ENCODE assay signal across 8 mouse cellular contexts in genomic region chr19:59075472-59076101, GRCm38 (mm10). TPM values are rescaled to one million over a fixed set of nuclear protein-coding genes. Genes with fewer than 3 reads are reported as not detected.
DNase-seq lines count a peak whose midpoint lies in the region; ATAC-seq and TF ChIP-seq lines count a peak whose summit lies in the region.

Gene Shtn1 (minus strand): TSS chr19:59076100.

- ATAC-seq in limb, embryonic 11.5 days (ENCODE audit: insufficient number of reproducible peaks, low FRiP score, low TSS enrichment, low read depth): peak; percentile 39
- ATAC-seq in midbrain, embryonic 14.5 days (ENCODE audit: low FRiP score, low TSS enrichment): peak; percentile 72

- H3K4me2 ChIP-seq in limb, embryonic 11.5 days (ENCODE audit: low read depth, severe bottlenecking): peak within 1 kb of the TSS; percentile 95
- H3K4me2 ChIP-seq in midbrain, embryonic 14.5 days (ENCODE audit: low read length): peak within 1 kb of the TSS; percentile 92

- H3K4me3 ChIP-seq in gastrocnemius, adult 2 months: peak within 1 kb of the TSS; percentile 74
- peak within 1 kb of the TSS; percentile 91 for H3K4me3 ChIP-seq in kidney, adult 2 months (ENCODE audit: insufficient read depth, low read depth, low read length)
- H3K4me3 ChIP-seq in limb, embryonic 11.5 days (ENCODE audit: low read depth, low read length): peak within 1 kb of the TSS; percentile 49
- peak within 1 kb of the TSS; percentile 75 for H3K4me3 ChIP-seq in midbrain, embryonic 14.5 days (replicated peaks; ENCODE audit: low read depth, low read length)
- peak within 1 kb of the TSS; percentile 81 for H3K4me3 ChIP-seq in testis, adult 2 months (ENCODE audit: control insufficient read depth, low read depth, low read length)

- intact Hi-C loops in gastrocnemius, adult 2 months (cut with DNase I): no loop called here

- no peak for TF ChIP-seq CTCF in gastrocnemius, adult 2 months (IDR thresholded peaks at IDR 0.05)
- TF ChIP-seq CTCF in kidney, adult 2 months (conservative IDR thresholded peaks at IDR 0.05; ENCODE audit: insufficient read depth, insufficient read length, low read depth, low read length): no peak
- TF ChIP-seq CTCF in testis, adult 2 months (IDR thresholded peaks at IDR 0.05; ENCODE audit: control insufficient read depth, insufficient read depth, insufficient replicate concordance, low read depth, low read length): no peak

- H3K27me3 ChIP-seq in kidney, adult 2 months (replicated peaks; ENCODE audit: control insufficient read depth, insufficient read depth, low read length): no peaks in the 10 kb centered on the region
- peaks cover 36% of the 10 kb centered on the region for H3K27me3 ChIP-seq in limb, embryonic 11.5 days (ENCODE audit: control insufficient read depth, insufficient read depth, low read length)
- peaks cover 26% of the 10 kb centered on the region for H3K27me3 ChIP-seq in midbrain, embryonic 14.5 days (ENCODE audit: control insufficient read depth, insufficient read depth, low read length)
- H3K27me3 ChIP-seq in testis, adult 2 months (ENCODE audit: control insufficient read depth, insufficient read depth, low read length): no peaks in the 10 kb centered on the region

- no peak within 1 kb of the TSS for H3K9ac ChIP-seq in limb, embryonic 11.5 days (ENCODE audit: low read length)
- peak within 1 kb of the TSS; percentile 78 for H3K9ac ChIP-seq in midbrain, embryonic 14.5 days (replicated peaks; ENCODE audit: low read length)

- no peaks in the 10 kb centered on the region for H3K9me3 ChIP-seq in limb, embryonic 11.5 days (ENCODE audit: control insufficient read depth, low read length)
- no peaks in the 10 kb centered on the region for H3K9me3 ChIP-seq in midbrain, embryonic 14.5 days (ENCODE audit: control insufficient read depth, low read length)

- peak within 1 kb of the TSS; percentile 57 for H3K27ac ChIP-seq in gastrocnemius, adult 2 months
- no peak within 1 kb of the TSS for H3K27ac ChIP-seq in kidney, adult 2 months (ENCODE audit: insufficient read depth, low read depth, low read length)
- no peak within 1 kb of the TSS for H3K27ac ChIP-seq in limb, embryonic 11.5 days (replicated peaks; ENCODE audit: low read depth, low read length)
- H3K27ac ChIP-seq in midbrain, embryonic 14.5 days (replicated peaks; ENCODE audit: low read depth, low read length): peak within 1 kb of the TSS; percentile 20; the same call in 1 of the 2 replicates
- peak within 1 kb of the TSS; percentile 45 for H3K27ac ChIP-seq in testis, adult 2 months (ENCODE audit: control insufficient read depth, insufficient read depth, low read depth, low read length)

- no peak for TF ChIP-seq POLR2A in kidney, adult 2 months (IDR thresholded peaks at IDR 0.05; ENCODE audit: low read depth, low read length)
- no peak for TF ChIP-seq POLR2A in testis, adult 2 months (IDR thresholded peaks at IDR 0.05; ENCODE audit: control insufficient read depth, low read depth, low read length)

- DNase-seq in gastrocnemius, adult 2 months: peak; percentile 32
- no peak for DNase-seq in gastrocnemius, adult 8-10 months (ENCODE audit: low spot score in 2 of 2)
- peak; percentile 74 to 75 for DNase-seq in cerebellum, postnatal 14 days
- DNase-seq in gastrocnemius, postnatal 25 days: peak; percentile 7
- peak; percentile 73 for DNase-seq in kidney, adult 2 months
- DNase-seq in limb, embryonic 11.5 days (ENCODE audit: low spot score): peak; percentile 51
- DNase-seq in midbrain, embryonic 14.5 days: peak; percentile 81

- WGBS in kidney, adult 2 months: under 1% methylated on average over 46 of the region's 46 CpGs
- WGBS in limb, embryonic 11.5 days: under 1% methylated on average over 39 of the region's 46 CpGs
- under 1% methylated on average over 46 of the region's 46 CpGs for WGBS in midbrain, embryonic 14.5 days

- H3K36me3 ChIP-seq in kidney, adult 2 months (ENCODE audit: control insufficient read depth, insufficient read depth, low read length): no peaks in the 10 kb centered on the region
- H3K36me3 ChIP-seq in limb, embryonic 11.5 days (ENCODE audit: control insufficient read depth, insufficient read depth, low read length): no peaks in the 10 kb centered on the region
- H3K36me3 ChIP-seq in midbrain, embryonic 14.5 days (ENCODE audit: control insufficient read depth, insufficient read depth, low read length): no peaks in the 10 kb centered on the region
- H3K36me3 ChIP-seq in testis, adult 2 months (ENCODE audit: control insufficient read depth, insufficient read depth, low read length): no peaks in the 10 kb centered on the region

- H3K4me1 ChIP-seq in kidney, adult 2 months (ENCODE audit: control insufficient read depth, insufficient read depth, low read length): no peaks in the 10 kb centered on the region
- 0 out of 2 replicates have a peak, but pooled peaks cover 3% of the 10 kb centered on the region for H3K4me1 ChIP-seq in limb, embryonic 11.5 days (ENCODE audit: control insufficient read depth, insufficient read depth, low read length)
- peaks cover 6% of the 10 kb centered on the region; the same call in 1 of the 2 replicates for H3K4me1 ChIP-seq in midbrain, embryonic 14.5 days (ENCODE audit: control insufficient read depth, insufficient read depth, low read length)
- peaks cover 9% of the 10 kb centered on the region for H3K4me1 ChIP-seq in testis, adult 2 months (ENCODE audit: control insufficient read depth, insufficient read depth, low read length)

RNA-seq across cellular contexts. Expression of gene Shtn1, which starts in this region (rescaled TPM):
- total RNA-seq in gastrocnemius, adult 2 months (2021): under 1 TPM; 0.67 to 0.99 TPM
- total RNA-seq in gastrocnemius, adult 8-10 months (2022): under 1 TPM; 0.56 to 0.94 (median 0.65) TPM
- total RNA-seq in gastrocnemius, postnatal 25 days (2021): 1 to 10 TPM; 1.0 to 1.1 TPM
- 2.5 and 3.7 TPM in 2 replicates for polyA plus RNA-seq in kidney, adult 2 months (2012; rRNA removed)
- polyA plus RNA-seq in limb, embryonic 11.5 days (2014; fragmentation: Nextera tagmentation; extraction: Ambion mirVana): 0.71 and 0.82 TPM in 2 replicates
- polyA plus RNA-seq in midbrain, embryonic 14.5 days (2014; fragmentation: Nextera tagmentation; extraction: Ambion mirVana): 32.1 and 36.9 TPM in 2 replicates
- polyA plus RNA-seq in testis, adult 2 months (2012; rRNA removed): 3.4 and 3.9 TPM in 2 replicates

Comparison
In these comparisons a context has a peak if more than half of its experiments do, and no peak if none do; other contexts are left out.
1. DNase-seq: peak in cerebellum, postnatal 14 days (2 of 2), gastrocnemius, postnatal 25 days (single experiment), kidney, adult 2 months (single experiment) and midbrain, embryonic 14.5 days (single experiment); none in gastrocnemius, adult 8-10 months (0 of 2).
2. Peak in DNase-seq, H3K4me3 ChIP-seq and H3K27ac ChIP-seq in gastrocnemius, adult 2 months; RNA of the gene not detected or under 1 TPM.
3. Peak in DNase-seq, ATAC-seq, H3K4me3 ChIP-seq and H3K4me2 ChIP-seq in limb, embryonic 11.5 days; RNA of the gene not detected or under 1 TPM.
4. H3K27ac ChIP-seq: peak in midbrain, embryonic 14.5 days (single experiment) and testis, adult 2 months (single experiment); none in kidney, adult 2 months (single experiment) and limb, embryonic 11.5 days (single experiment).
5. Peak in every context shown above with its lines, with median percentiles within 50 percentile points of each other: H3K4me3 ChIP-seq.